Mouse (Mus musculus) hindbrain, embryonic 14.5 days (tissue): ENCODE data around the gene Smim4. TPM values are rescaled to one million over a fixed set of nuclear protein-coding genes. Genes with fewer than 3 reads are reported as not detected.

Source experiments
- ATAC-seq: fragments of 200-750 bp; cut with Nextera tagmentation; 2 replicates; pipeline ENCODE4 v1.8.0; 2017; ENCODE audit warnings: moderate number of reproducible peaks, mild to moderate bottlenecking, moderate TSS enrichment, moderate library complexity; ENCODE audit not compliant: low FRiP score
- DNase-seq: peaks from one replicate; pipeline ENCODE4 v3.0.0-alpha.2; 2015; ENCODE audit warnings: low spot score
- H3K27ac ChIP-seq: fragments of 300-500 bp; sonication (generic); 2 replicates; pipeline ENCODE4 v1.5.1; 2014; ENCODE audit warnings: mild to moderate bottlenecking, moderate library complexity
- H3K27me3 ChIP-seq: fragments of 300-500 bp; sonication (generic); 2 replicates; pipeline ENCODE4 v1.6.1; 2014; ENCODE audit warnings: mild to moderate bottlenecking, low read length, mixed read lengths; ENCODE audit not compliant: control insufficient read depth, insufficient read depth
- H3K36me3 ChIP-seq: fragments of 300-500 bp; sonication (generic); replicated peaks from 2 replicates; pipeline ENCODE4 v1.6.1; 2014; ENCODE audit not compliant: control insufficient read depth, insufficient read depth
- H3K4me1 ChIP-seq: fragments of 300-500 bp; sonication (generic); replicated peaks from 2 replicates; pipeline ENCODE4 v1.6.1; 2014; ENCODE audit warnings: antibody characterized with exemption, low read length, mixed read lengths; ENCODE audit not compliant: control insufficient read depth, insufficient read depth
- H3K4me2 ChIP-seq: fragments of 300-500 bp; sonication (generic); replicated peaks from 2 replicates; pipeline ENCODE4 v1.6.1; 2014; ENCODE audit warnings: mild to moderate bottlenecking, moderate library complexity
- H3K4me3 ChIP-seq: fragments of 300-500 bp; sonication (generic); replicated peaks from 2 replicates; pipeline ENCODE4 v1.5.1; 2014; ENCODE audit warnings: mild to moderate bottlenecking, low read length
- H3K9ac ChIP-seq: fragments of 300-500 bp; sonication (generic); 2 replicates; pipeline ENCODE4 v1.6.1; 2014
- H3K9me3 ChIP-seq: fragments of 300-500 bp; sonication (generic); 2 replicates; pipeline ENCODE4 v1.6.1; 2016; ENCODE audit warnings: low read length; ENCODE audit not compliant: control insufficient read depth
- WGBS: fragments of 180-500 bp; shearing (Covaris S2); extraction: QIAGEN DNeasy Blood & Tissue Kit; methylation state at CpG from one replicate; pipeline ENCODE4 v1.1.7; 2014; 5-methylcytosine and 5-hydroxymethylcytosine counted together
- polyA plus RNA-seq: library from polyadenylated mRNA; unstranded; fragments of >200 nt; fragmentation: Nextera tagmentation; extraction: Ambion mirVana; gene quantifications from 2 replicates; pipeline ENCODE4 v1.2.1, GENCODE M21; 2014

Smim4 gene
- polyA plus RNA-seq, 1 experiment from 2014 or later: 77.7 TPM

DNA sequence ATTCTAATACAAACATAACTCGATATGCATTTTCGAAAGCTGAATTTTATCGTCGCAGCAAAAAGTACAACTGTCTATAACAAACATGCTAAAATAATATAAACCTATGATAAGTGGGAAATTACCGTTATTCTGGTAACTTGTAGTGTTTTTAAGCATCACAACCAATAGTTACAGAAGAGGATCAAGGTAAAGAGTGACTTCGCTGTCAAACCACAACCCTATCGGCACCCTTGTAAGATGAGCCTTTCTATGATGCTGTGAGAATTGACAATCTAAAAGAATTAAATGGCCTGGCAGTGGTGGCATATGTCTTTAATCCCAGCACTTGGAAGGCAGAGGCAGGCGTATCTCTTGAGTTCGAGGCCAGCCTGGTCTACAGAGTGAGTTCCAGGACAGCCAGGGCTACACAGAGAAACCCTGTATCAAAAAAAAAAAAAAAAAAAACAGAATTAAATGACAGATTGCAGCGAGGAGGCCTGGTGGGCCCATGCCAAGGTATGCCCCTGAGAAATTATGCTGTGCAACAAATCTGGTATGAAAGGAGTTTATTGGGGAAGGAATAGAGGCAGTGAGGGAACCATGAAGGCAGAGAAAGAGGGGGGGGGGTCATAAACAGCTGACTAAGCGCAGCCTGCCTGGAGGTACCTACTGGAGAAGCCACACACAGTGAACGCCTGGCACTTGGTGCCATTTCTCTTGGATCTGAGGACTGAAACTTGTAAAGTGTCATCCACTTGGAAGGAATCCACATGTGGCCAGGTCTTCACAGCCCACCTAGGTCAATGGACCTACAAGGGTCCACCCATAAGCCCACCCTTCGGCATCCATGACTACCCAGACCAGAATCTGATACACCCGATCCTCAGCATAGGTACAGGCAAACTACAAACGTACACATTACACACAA lies 825 bp upstream of the Smim4 start:
- H3K9ac ChIP-seq: peak overlapping the region; percentile 48
- DNase-seq (no peak), ATAC-seq (no peak)
- H3K4me3 ChIP-seq: peak overlapping the region; percentile 85
- peak overlapping the region; percentile 62 for H3K4me2 ChIP-seq
- H3K9me3 ChIP-seq: no peaks in the 10 kb centered on the region
- peaks cover 36% of the 10 kb centered on the region for H3K4me1 ChIP-seq
- WGBS: 71% methylated on average over 15 of the region's 15 CpGs
- no peaks in the 10 kb centered on the region for H3K27me3 ChIP-seq
- H3K27ac ChIP-seq: peak overlapping the region; percentile 90
- 0 out of 2 replicates have a peak, but pooled peaks cover 5% of the 10 kb centered on the region for H3K36me3 ChIP-seq

GRCm38 (mm10) chr14:31128101-31128825 lies 493 bp downstream of the Smim4 start:
- Histone ChIP-seq H3K9me3 (no peaks in the 10 kb centered on the region), H3K36me3 (peaks cover 16% of the 10 kb centered on the region), H3K9ac (peak overlapping the region; percentile 68), H3K27me3 (no peaks in the 10 kb centered on the region), H3K27ac (peak overlapping the region; percentile 48), H3K4me2 (peak overlapping the region; percentile 80), H3K4me3 (peak overlapping the region; percentile 46), H3K4me1 (peaks cover 29% of the 10 kb centered on the region)
- DNase-seq (peak; percentile 52), ATAC-seq (no peak)
- WGBS: 2% methylated on average over 23 of the region's 23 CpGs

GRCm38 (mm10) chr14:31126826-31127225 lies 1.9 kb downstream of the Smim4 start:
- Histone ChIP-seq H3K4me1 (peaks cover 14% of the 10 kb centered on the region), H3K9ac (no peak overlapping the region), H3K4me3 (no peak overlapping the region), H3K36me3 (peaks cover 29% of the 10 kb centered on the region), H3K9me3 (no peaks in the 10 kb centered on the region), H3K27me3 (no peaks in the 10 kb centered on the region), H3K4me2 (peak overlapping the region; percentile 25; the same call in 1 of the 2 replicates), H3K27ac (no peak overlapping the region)
- DNase-seq (no peak), ATAC-seq (no peak)
- WGBS: 94% methylated on average over 8 of the region's 8 CpGs

GRCm38 (mm10) chr14:31125106-31126075 lies 3.4 kb downstream of the Smim4 start:
- peaks cover 10% of the 10 kb centered on the region for H3K4me1 ChIP-seq
- H3K27ac ChIP-seq: no peak overlapping the region; the same call in 1 of the 2 replicates
- peaks cover 40% of the 10 kb centered on the region for H3K36me3 ChIP-seq
- ATAC-seq: no peak
- H3K9me3 ChIP-seq: no peaks in the 10 kb centered on the region
- no peak for DNase-seq
- H3K4me2 ChIP-seq: no peak overlapping the region
- no peaks in the 10 kb centered on the region for H3K27me3 ChIP-seq
- no peak overlapping the region for H3K9ac ChIP-seq
- WGBS: 76% methylated on average over 9 of the region's 9 CpGs
- no peak overlapping the region for H3K4me3 ChIP-seq

DNA sequence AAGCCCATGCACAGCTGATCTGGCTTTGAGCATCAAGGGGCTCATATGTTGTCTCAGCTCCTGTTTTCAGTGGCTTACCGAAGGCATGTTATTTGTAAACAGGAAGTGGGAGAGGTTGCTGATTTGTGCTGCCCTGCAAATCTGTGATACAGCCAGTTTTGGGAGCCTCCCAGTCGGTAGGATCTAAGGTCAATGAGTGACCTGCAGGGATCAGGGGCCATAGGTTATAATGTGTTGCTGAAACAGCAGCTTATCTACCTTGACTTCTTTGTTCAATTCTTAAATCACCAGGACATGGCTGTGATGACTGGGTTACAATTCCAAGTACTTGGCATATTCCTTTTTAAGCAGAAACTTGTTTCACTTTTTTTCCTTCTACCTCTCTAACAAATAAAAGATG lies 13.2 kb downstream of the Smim4 start:
- H3K36me3 ChIP-seq: peaks cover 87% of the 10 kb centered on the region

DNA sequence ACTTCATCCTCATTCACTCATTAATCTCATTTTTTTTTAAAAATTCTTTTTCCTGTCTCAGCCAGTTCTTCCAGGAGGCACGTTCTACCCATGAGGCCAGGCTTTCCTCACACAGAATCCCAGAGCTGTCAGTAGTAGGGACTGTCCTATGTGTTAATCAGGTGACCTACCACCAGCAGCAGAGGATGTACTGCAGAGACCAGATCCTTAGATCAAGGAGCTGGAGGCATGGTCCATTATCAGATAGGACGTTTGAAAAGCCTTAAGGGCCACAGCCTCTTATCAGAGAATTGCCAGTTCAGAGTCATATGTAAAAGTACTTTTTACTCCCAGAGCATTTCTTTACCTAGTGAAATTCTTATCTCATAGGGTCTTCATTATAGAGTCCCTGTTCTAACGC lies 14.7 kb downstream of the Smim4 start:
- H3K4me1 ChIP-seq: no peaks in the 10 kb centered on the region
- 84% methylated on average over 3 of the region's 3 CpGs for WGBS
- H3K27ac ChIP-seq: no peak overlapping the region
- ATAC-seq (no peak), DNase-seq (no peak)
- H3K9me3 ChIP-seq: no peaks in the 10 kb centered on the region
- H3K4me3 ChIP-seq: no peak overlapping the region
- H3K36me3 ChIP-seq: peaks cover 89% of the 10 kb centered on the region
- no peak overlapping the region for H3K9ac ChIP-seq
- H3K27me3 ChIP-seq: no peaks in the 10 kb centered on the region
- no peak overlapping the region for H3K4me2 ChIP-seq

More for the DNA sequence above, 13.2 kb downstream of the Smim4 start:
- H3K27ac ChIP-seq: no peak overlapping the region
- no peak overlapping the region for H3K4me2 ChIP-seq
- no peak for DNase-seq
- ATAC-seq: no peak
- 84% methylated on average over 2 of the region's 2 CpGs for WGBS
- H3K9me3 ChIP-seq: no peaks in the 10 kb centered on the region
- H3K9ac ChIP-seq: no peak overlapping the region
- H3K4me3 ChIP-seq: no peak overlapping the region
- no peaks in the 10 kb centered on the region for H3K4me1 ChIP-seq
- no peaks in the 10 kb centered on the region for H3K27me3 ChIP-seq

DNA sequence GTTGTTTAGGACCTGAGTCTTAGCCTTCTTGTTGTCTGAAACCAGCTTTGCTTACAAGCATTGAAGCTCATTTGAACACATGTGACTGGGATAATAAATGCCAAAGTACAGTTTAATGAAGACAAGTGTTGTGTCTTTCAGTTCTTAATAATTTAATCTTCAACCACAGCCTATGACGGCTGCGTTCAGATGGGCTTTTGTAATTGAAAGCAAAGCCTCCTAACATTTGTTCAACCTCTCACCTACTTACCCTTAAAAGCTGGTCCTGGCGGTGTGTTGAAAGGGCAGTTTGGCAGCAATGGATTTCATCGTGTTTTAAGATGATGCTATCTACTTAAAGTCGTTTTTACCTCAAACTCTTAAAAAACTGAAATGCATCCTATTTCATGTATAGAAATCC lies 16.6 kb downstream of the Smim4 start:
- no peaks in the 10 kb centered on the region for H3K9me3 ChIP-seq
- H3K4me2 ChIP-seq: no peak overlapping the region
- H3K27me3 ChIP-seq: no peaks in the 10 kb centered on the region
- ATAC-seq (no peak), DNase-seq (no peak)
- H3K27ac ChIP-seq: no peak overlapping the region
- 85% methylated on average over 5 of the region's 5 CpGs for WGBS
- H3K4me3 ChIP-seq: no peak overlapping the region
- H3K36me3 ChIP-seq: peaks cover 89% of the 10 kb centered on the region
- no peaks in the 10 kb centered on the region for H3K4me1 ChIP-seq
- H3K9ac ChIP-seq: no peak overlapping the region

- no peak overlapping the region for H3K4me2 ChIP-seq
- no peak overlapping the region for H3K9ac ChIP-seq
- no peaks in the 10 kb centered on the region for H3K27me3 ChIP-seq
- H3K36me3 ChIP-seq: peaks cover 89% of the 10 kb centered on the region
- ATAC-seq (no peak), DNase-seq (no peak)
- 88% methylated on average over 3 of the region's 3 CpGs for WGBS
- H3K4me3 ChIP-seq: no peak overlapping the region
- H3K27ac ChIP-seq: no peak overlapping the region
- H3K9me3 ChIP-seq: no peaks in the 10 kb centered on the region
- no peaks in the 10 kb centered on the region for H3K4me1 ChIP-seq
These were observed 18.1 kb downstream of the Smim4 start for GRCm38 (mm10) chr14:31110613-31111012.
